Mouse (Mus musculus): ENCODE results near the gene Cdyl.

DNA sequence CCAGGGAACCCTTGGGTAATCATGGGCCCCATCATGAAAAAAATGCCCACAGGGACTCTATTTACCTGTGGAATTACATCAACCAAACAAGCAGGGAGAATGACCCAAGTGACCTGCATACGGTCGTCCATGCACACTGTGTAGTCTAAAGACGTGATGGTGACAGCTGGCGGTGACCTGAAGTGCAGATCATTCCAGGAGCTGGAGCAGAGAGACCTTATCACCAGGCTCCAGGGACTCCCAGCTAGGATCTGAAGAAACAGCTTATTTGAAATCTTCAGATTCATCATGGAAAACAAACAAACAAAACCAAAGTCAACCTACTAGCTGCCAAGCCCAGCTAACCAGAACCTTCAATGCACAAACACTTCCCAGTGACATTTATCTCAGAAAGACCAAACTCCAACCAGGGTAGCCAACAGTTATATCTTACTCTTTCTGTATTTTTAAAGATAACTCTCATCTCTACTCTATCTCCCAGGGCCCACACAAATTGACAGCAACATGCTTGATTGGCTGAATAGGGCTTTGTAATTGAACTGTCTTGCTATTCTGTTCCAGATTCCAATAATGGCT lies 43.0 kb upstream of the Cdyl start:
- no peak for TF ChIP-seq POLR2A (IDR thresholded peaks at IDR 0.05; ENCODE audit: borderline replicate concordance, insufficient read depth, low read length)
- TF ChIP-seq CTCF (IDR thresholded peaks at IDR 0.05; ENCODE audit: borderline replicate concordance, insufficient read depth, low read depth, low read length), result no peak

Data from cerebellum, adult 2 months (tissue).